Mouse (Mus musculus): ENCODE data around the gene Dcbld2. TPM values are rescaled to one million over a fixed set of nuclear protein-coding genes. Genes with fewer than 3 reads are reported as not detected.
A peak's percentile ranks its signal among the peaks of the same experiment; 100 is the strongest.

Gene Dcbld2
- total and polyA plus RNA-seq, 3 experiments: 2.2 to 3.7 (median 3.3) TPM

- H3K4me1 ChIP-seq (ENCODE audit: control insufficient read depth in 1 of 2, insufficient read depth in 2 of 2): peaks cover 0 to 11% of the 10 kb centered on the region in 2 experiments; a peak in 2 of 4 replicates
- dilution Hi-C loops (cut with MboI; ENCODE audit: extremely low pct_ligation_motif_present, extremely low pct_unique_long_range_greater_than_20kb, low sequenced_read_pairs): no loop called here
- H3K4me2 ChIP-seq (ENCODE audit: insufficient read depth, low read depth, poor library complexity, severe bottlenecking): no peak overlapping the region; the same call in 1 of the 2 replicates
- TF ChIP-seq RCOR1 (conservative IDR thresholded peaks at IDR 0.05; ENCODE audit: low read depth, low read length): no peak
- TF ChIP-seq MAFK (IDR thresholded peaks at IDR 0.05; ENCODE audit: insufficient replicate concordance, low read length): no peak
- TF ChIP-seq TBP (conservative IDR thresholded peaks at IDR 0.05; ENCODE audit: low read depth, low read length): peak; percentile 92
- TF ChIP-seq TCF12 (IDR thresholded peaks at IDR 0.05; ENCODE audit: low read depth, low read length): no peak
- peak; percentile 39; the same call in 1 of the 2 replicates for TF ChIP-seq EP300 (IDR thresholded peaks at IDR 0.05; ENCODE audit: low read length)
- TF ChIP-seq IRF4 (IDR thresholded peaks at IDR 0.05; ENCODE audit: low read depth, low read length): 0 out of 2 replicates have a peak, but pooled peaks have one; percentile 11
- TF ChIP-seq USF1 (IDR thresholded peaks at IDR 0.05; ENCODE audit: low read depth, low read length): no peak
- no peak; the same call in 1 of the 2 replicates for TF ChIP-seq RAD21 (IDR thresholded peaks at IDR 0.05; ENCODE audit: low read depth, low read length)
- TF ChIP-seq SIN3A (IDR thresholded peaks at IDR 0.05; ENCODE audit: low read length): no peak
- TF ChIP-seq ZMIZ1 (IDR thresholded peaks at IDR 0.05; ENCODE audit: low read depth, low read length): no peak; the same call in 1 of the 2 replicates
- no peak for TF ChIP-seq CHD2 (IDR thresholded peaks at IDR 0.05; ENCODE audit: low read length)
- no peak for TF ChIP-seq USF2 (conservative IDR thresholded peaks at IDR 0.05; ENCODE audit: low read depth, low read length)
- 0 out of 2 replicates have a peak, but pooled peaks have one; percentile 16 for TF ChIP-seq MAZ (IDR thresholded peaks at IDR 0.05; ENCODE audit: low read depth, low read length)
- no peak for TF ChIP-seq MYC (IDR thresholded peaks at IDR 0.05; ENCODE audit: low read depth, low read length)
- TF ChIP-seq KAT2A (IDR thresholded peaks at IDR 0.05; ENCODE audit: insufficient replicate concordance, low read length): no peak
- no peak for TF ChIP-seq ZNF384 (IDR thresholded peaks at IDR 0.05; ENCODE audit: low read depth, low read length)
- TF ChIP-seq UBTF (IDR thresholded peaks at IDR 0.05; ENCODE audit: low read depth, low read length): no peak
- no peak for TF ChIP-seq PAX5 (IDR thresholded peaks at IDR 0.05; ENCODE audit: low read length)
- TF ChIP-seq E2F4 (IDR thresholded peaks at IDR 0.05; ENCODE audit: insufficient replicate concordance, low read depth, low read length): no peak
- no peak for TF ChIP-seq CHD1 (IDR thresholded peaks at IDR 0.05; ENCODE audit: low read depth, low read length)
- no peak for TF ChIP-seq MAX (IDR thresholded peaks at IDR 0.05; ENCODE audit: low read length)
- no peak for TF ChIP-seq SMC3 (IDR thresholded peaks at IDR 0.05; ENCODE audit: low read depth, low read length)
- no peak for TF ChIP-seq ZKSCAN1 (IDR thresholded peaks at IDR 0.05; ENCODE audit: borderline replicate concordance, low read depth, low read length)
- TF ChIP-seq BHLHE40 (IDR thresholded peaks at IDR 0.05; ENCODE audit: low read depth, low read length): no peak
- no peak for TF ChIP-seq CTCF (conservative IDR thresholded peaks at IDR 0.05 in 1 of 2, IDR thresholded peaks at IDR 0.05 in 1 of 2; ENCODE audit: low read depth in 2 of 2, low read length in 2 of 2)
- no peak for TF ChIP-seq NRF1 (IDR thresholded peaks at IDR 0.05; ENCODE audit: low read depth, low read length)
- H3K79me2 ChIP-seq (replicated peaks; ENCODE audit: control insufficient read depth, extremely low read depth, insufficient read depth, poor library complexity, severe bottlenecking): no peaks in the 10 kb centered on the region
- in situ Hi-C loops (cut with MboI; ENCODE audit: low pct_ligation_motif_present, low pct_unique_long_range_greater_than_20kb, low sequenced_read_pairs): loop anchor here (5.0 to 10.0 kb wide), 2 partner anchors 57 to 950 kb away; partner anchors contain the start of gene Gabrr3
- no peaks in the 10 kb centered on the region for H3K9me3 ChIP-seq (replicated peaks; ENCODE audit: low read length)
- H3K27ac ChIP-seq (ENCODE audit: insufficient read depth, low read depth): no peak overlapping the region
- no peak overlapping the region for H3K4me3 ChIP-seq (replicated peaks in 1 of 3; ENCODE audit: low read depth in 2 of 3, low read length in 2 of 3, poor library complexity in 1 of 3)
- no peak for DNase-seq (ENCODE audit: extremely low read depth)
- 0 out of 2 replicates have a peak overlapping the region, but pooled peaks have one; percentile 14 for H3K9ac ChIP-seq (ENCODE audit: insufficient read depth, low read depth)
- no peaks in the 10 kb centered on the region for H3K27me3 ChIP-seq (replicated peaks)
- peaks cover 0 to 10% of the 10 kb centered on the region in 2 experiments for H3K36me3 ChIP-seq (replicated peaks in 1 of 2; ENCODE audit: control insufficient read depth in 1 of 2, insufficient read depth in 1 of 2, low read length in 1 of 2)
Observed at GRCm38 (mm10) chr16:58455118-58455517, 46.9 kb downstream of the Dcbld2 start.
